ENCODE assay signal across 26 mouse cellular contexts in the genomic region with DNA sequence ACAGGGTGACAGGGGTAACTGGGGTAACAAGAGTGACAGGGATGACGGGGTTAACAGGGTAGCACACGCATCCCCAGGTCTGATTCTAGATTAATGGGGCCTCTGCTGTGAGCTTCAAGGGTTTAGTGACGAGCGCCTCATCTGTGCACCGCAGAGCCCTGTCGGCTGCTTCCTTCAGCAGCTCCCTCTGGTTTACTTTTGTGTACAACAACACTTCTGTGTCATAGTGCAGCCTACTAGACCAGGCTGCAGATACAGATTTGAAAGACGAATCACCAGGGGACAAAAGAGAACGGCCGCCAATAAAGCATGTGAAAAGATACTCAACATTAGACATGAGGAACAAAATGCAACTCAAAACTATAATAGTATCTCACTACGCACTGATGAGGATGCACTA. TPM values are rescaled to one million over a fixed set of nuclear protein-coding genes. Genes with fewer than 3 reads are reported as not detected.
DNase-seq lines count a peak whose midpoint lies in the region; ATAC-seq and TF ChIP-seq lines count a peak whose summit lies in the region.
"Had no signal": no experiment of that assay in that cellular context is flagged by ENCODE, and none has a peak within 500 bp of the region (broad histone marks: within the 10 kb centered on the region; RNA-seq: fewer than 3 reads in every experiment).

No protein-coding gene starts in this region.

- 0 out of 2 replicates have a peak overlapping the region, but pooled peaks have one; percentile 27 for H3K27ac ChIP-seq in intestine, embryonic 14.5 days (ENCODE audit: low read depth)
- H3K27ac ChIP-seq in intestine, postnatal 0 days (ENCODE audit: low read depth, low read length) = no peak overlapping the region
- H3K27ac ChIP-seq in lung, embryonic 14.5 days (ENCODE audit: low read depth) = no peak overlapping the region
- H3K27ac ChIP-seq in intestine, embryonic 15.5 days = 0 out of 2 replicates have a peak overlapping the region, but pooled peaks have one; percentile 27
- no peak overlapping the region for H3K27ac ChIP-seq in limb, embryonic 14.5 days (replicated peaks; ENCODE audit: low read depth, low read length)
- H3K27ac ChIP-seq: forebrain, embryonic 10.5 days; forebrain, embryonic 13.5 days; heart, adult 2 months; heart, embryonic 10.5 days; heart, embryonic 13.5 days; hindbrain, embryonic 14.5 days had no signal

- no peak overlapping the region for H3K9ac ChIP-seq in intestine, embryonic 14.5 days (ENCODE audit: low read length)
- H3K9ac ChIP-seq in intestine, postnatal 0 days (ENCODE audit: low read depth, low read length) = no peak overlapping the region
- H3K9ac ChIP-seq in lung, embryonic 14.5 days = no peak overlapping the region
- no peak overlapping the region for H3K9ac ChIP-seq in intestine, embryonic 15.5 days
- H3K9ac ChIP-seq in limb, embryonic 14.5 days (ENCODE audit: low read depth, low read length, severe bottlenecking) = no peak overlapping the region
- H3K9ac ChIP-seq: forebrain, embryonic 13.5 days; heart, embryonic 13.5 days; hindbrain, embryonic 14.5 days had no signal

- no peaks in the 10 kb centered on the region for H3K27me3 ChIP-seq in intestine, embryonic 14.5 days (replicated peaks; ENCODE audit: control insufficient read depth, insufficient read depth, low read length)
- H3K27me3 ChIP-seq in intestine, postnatal 0 days (replicated peaks; ENCODE audit: control insufficient read depth, insufficient read depth, low read length) = no peaks in the 10 kb centered on the region
- no peaks in the 10 kb centered on the region for H3K27me3 ChIP-seq in lung, embryonic 14.5 days (ENCODE audit: insufficient read depth, low read length)
- no peaks in the 10 kb centered on the region for H3K27me3 ChIP-seq in intestine, embryonic 15.5 days (replicated peaks)
- H3K27me3 ChIP-seq in limb, embryonic 14.5 days (ENCODE audit: control insufficient read depth, insufficient read depth, low read length) = peaks cover 5% of the 10 kb centered on the region
- H3K27me3 ChIP-seq: CH12.LX; forebrain, embryonic 13.5 days; heart, embryonic 13.5 days; Patski had no signal

- TF ChIP-seq CTCF in intestine, postnatal 0 days (IDR thresholded peaks at IDR 0.05; ENCODE audit: low read depth) = no peak; the same call in 1 of the 2 replicates
- TF ChIP-seq CTCF in lung, embryonic 14.5 days (IDR thresholded peaks at IDR 0.05; ENCODE audit: low read depth) = no peak

- no peaks in the 10 kb centered on the region for H3K9me3 ChIP-seq in intestine, embryonic 14.5 days (ENCODE audit: control insufficient read depth, low read length)
- no peaks in the 10 kb centered on the region for H3K9me3 ChIP-seq in intestine, postnatal 0 days (ENCODE audit: control insufficient read depth)
- no peaks in the 10 kb centered on the region for H3K9me3 ChIP-seq in lung, embryonic 14.5 days (ENCODE audit: low read depth, low read length)
- H3K9me3 ChIP-seq in intestine, embryonic 15.5 days = no peaks in the 10 kb centered on the region
- H3K9me3 ChIP-seq in limb, embryonic 14.5 days (ENCODE audit: control insufficient read depth, low read length) = no peaks in the 10 kb centered on the region
- H3K9me3 ChIP-seq: forebrain, embryonic 10.5 days; forebrain, embryonic 13.5 days; G1E; heart, embryonic 10.5 days; heart, embryonic 13.5 days had no signal

- no peaks in the 10 kb centered on the region for H3K36me3 ChIP-seq in intestine, embryonic 14.5 days (ENCODE audit: control insufficient read depth, insufficient read depth, low read length)
- no peaks in the 10 kb centered on the region; the same call in 1 of the 2 replicates for H3K36me3 ChIP-seq in intestine, postnatal 0 days (ENCODE audit: control insufficient read depth, insufficient read depth)
- no peaks in the 10 kb centered on the region for H3K36me3 ChIP-seq in lung, embryonic 14.5 days (ENCODE audit: insufficient read depth)
- no peaks in the 10 kb centered on the region for H3K36me3 ChIP-seq in intestine, embryonic 15.5 days
- H3K36me3 ChIP-seq in limb, embryonic 14.5 days (ENCODE audit: control insufficient read depth, insufficient read depth, low read length) = no peaks in the 10 kb centered on the region
- H3K36me3 ChIP-seq: forebrain, embryonic 10.5 days; G1E; heart, embryonic 10.5 days; heart, embryonic 13.5 days had no signal

- ATAC-seq in intestine, embryonic 14.5 days (replicated peaks; ENCODE audit: low FRiP score, low TSS enrichment, low read depth) = no peak
- ATAC-seq in intestine, postnatal 0 days = no peak
- ATAC-seq in lung, embryonic 14.5 days (ENCODE audit: insufficient read depth) = peak; percentile 50; the same call in 1 of the 2 replicates
- no peak for ATAC-seq in intestine, embryonic 15.5 days
- peak; percentile 13; the same call in 1 of the 2 replicates for ATAC-seq in limb, embryonic 14.5 days (ENCODE audit: low FRiP score, low read depth)
- ATAC-seq: forebrain, embryonic 13.5 days; Patski had no signal

- peaks cover 41% of the 10 kb centered on the region for H3K4me1 ChIP-seq in intestine, embryonic 14.5 days (replicated peaks; ENCODE audit: control insufficient read depth, insufficient read depth, low read length)
- H3K4me1 ChIP-seq in intestine, postnatal 0 days (replicated peaks; ENCODE audit: control insufficient read depth, insufficient read depth, low read length) = no peaks in the 10 kb centered on the region
- peaks cover 6% of the 10 kb centered on the region for H3K4me1 ChIP-seq in lung, embryonic 14.5 days (ENCODE audit: insufficient read depth)
- peaks cover 17% of the 10 kb centered on the region for H3K4me1 ChIP-seq in intestine, embryonic 15.5 days (replicated peaks)
- H3K4me1 ChIP-seq in limb, embryonic 14.5 days (ENCODE audit: control insufficient read depth, insufficient read depth, low read length) = peaks cover 14% of the 10 kb centered on the region

- no peak for DNase-seq in intestine, embryonic 14.5 days (ENCODE audit: low spot score)
- peak; percentile 68 for DNase-seq in lung, embryonic 14.5 days
- no peak for DNase-seq in lung, postnatal 4 days
- DNase-seq in limb, embryonic 14.5 days (ENCODE audit: low spot score) = no peak
- no peak for DNase-seq in thymus, postnatal 14 days
- DNase-seq: adrenal gland, postnatal 10 days; adrenal gland, postnatal 36 days; B cell, adult 2 months; cerebellum, adult 18-20 months; cerebellum, adult 9-10 months; cerebellum, postnatal 14 days; gastrocnemius, postnatal 10 days; gastrocnemius, postnatal 36 days; heart, adult 2 months; heart, postnatal 14 days; heart, postnatal 4 days had no signal

- H3K4me3 ChIP-seq in intestine, embryonic 14.5 days (ENCODE audit: low read depth, low read length) = no peak overlapping the region
- H3K4me3 ChIP-seq in intestine, postnatal 0 days (ENCODE audit: low read depth, low read length) = no peak overlapping the region
- no peak overlapping the region for H3K4me3 ChIP-seq in lung, embryonic 14.5 days (ENCODE audit: low read depth, low read length)
- no peak overlapping the region for H3K4me3 ChIP-seq in intestine, embryonic 15.5 days (replicated peaks)
- no peak overlapping the region for H3K4me3 ChIP-seq in limb, embryonic 14.5 days (replicated peaks; ENCODE audit: low read length)
- H3K4me3 ChIP-seq: forebrain, embryonic 10.5 days; forebrain, embryonic 13.5 days; heart, adult 2 months; heart, embryonic 10.5 days; heart, embryonic 13.5 days had no signal

- no peak for TF ChIP-seq POLR2A in limb, embryonic 14.5 days (IDR thresholded peaks at IDR 0.05; ENCODE audit: borderline replicate concordance, extremely low read depth, insufficient read depth, insufficient read length)

- 57% methylated on average over 10 of the region's 10 CpGs for WGBS in intestine, embryonic 14.5 days
- 71% methylated on average over 10 of the region's 10 CpGs for WGBS in intestine, postnatal 0 days
- WGBS in lung, embryonic 14.5 days = 43% methylated on average over 10 of the region's 10 CpGs
- WGBS in intestine, embryonic 15.5 days = 65% methylated on average over 10 of the region's 10 CpGs
- 61% methylated on average over 10 of the region's 10 CpGs for WGBS in limb, embryonic 14.5 days

- no peak overlapping the region for H3K4me2 ChIP-seq in intestine, embryonic 14.5 days (ENCODE audit: low read length)
- no peak overlapping the region for H3K4me2 ChIP-seq in intestine, postnatal 0 days (replicated peaks; ENCODE audit: low read depth)
- no peak overlapping the region for H3K4me2 ChIP-seq in lung, embryonic 14.5 days
- no peak overlapping the region for H3K4me2 ChIP-seq in intestine, embryonic 15.5 days (replicated peaks)
- H3K4me2 ChIP-seq in limb, embryonic 14.5 days (replicated peaks; ENCODE audit: low read depth, low read length, severe bottlenecking) = no peak overlapping the region
- H3K4me2 ChIP-seq: forebrain, embryonic 13.5 days; heart, embryonic 13.5 days; hindbrain, embryonic 14.5 days had no signal

RNA-seq across cellular contexts. Expression of gene Dock9, which starts 48.6 kb away (rescaled TPM):
- 34.8 and 42.7 TPM in 2 replicates for polyA plus RNA-seq in intestine, embryonic 14.5 days (2014; fragmentation: Nextera tagmentation; extraction: Ambion mirVana)
- polyA plus RNA-seq in intestine, postnatal 0 days (2015; fragmentation: Nextera tagmentation; extraction: Ambion mirVana) = 6.2 and 7.3 TPM in 2 replicates
- 14.6 and 14.9 TPM in 2 replicates for polyA plus RNA-seq in lung, embryonic 14.5 days (2014; fragmentation: Nextera tagmentation; extraction: Ambion mirVana)
- polyA plus RNA-seq in intestine, embryonic 15.5 days (2015; fragmentation: Nextera tagmentation; extraction: Ambion mirVana) = 17.0 and 17.2 TPM in 2 replicates
- 18.4 and 19.7 TPM in 2 replicates for polyA plus RNA-seq in limb, embryonic 14.5 days (2012; rRNA removed)
- polyA plus RNA-seq in limb, embryonic 14.5 days (2014; fragmentation: Nextera tagmentation; extraction: Ambion mirVana) = 12.3 and 13.8 TPM in 2 replicates

Comparison
In these comparisons a context has a peak if more than half of its experiments do, and no peak if none do; other contexts are left out.
1. H3K27ac ChIP-seq: peak in intestine, embryonic 14.5 days (single experiment) and intestine, embryonic 15.5 days (single experiment); none in intestine, postnatal 0 days (single experiment), lung, embryonic 14.5 days (single experiment) and limb, embryonic 14.5 days (single experiment).
2. ATAC-seq: peak in lung, embryonic 14.5 days (single experiment) and limb, embryonic 14.5 days (single experiment); none in intestine, embryonic 14.5 days (single experiment), intestine, postnatal 0 days (single experiment) and intestine, embryonic 15.5 days (single experiment).